Mouse (Mus musculus): ENCODE data around the gene Gnb1l. TPM values are rescaled to one million over a fixed set of nuclear protein-coding genes. Genes with fewer than 3 reads are reported as not detected.

The Gnb1l gene
- polyA plus RNA-seq, 1 experiment from 2014 or later: 5.1 TPM

DNA sequence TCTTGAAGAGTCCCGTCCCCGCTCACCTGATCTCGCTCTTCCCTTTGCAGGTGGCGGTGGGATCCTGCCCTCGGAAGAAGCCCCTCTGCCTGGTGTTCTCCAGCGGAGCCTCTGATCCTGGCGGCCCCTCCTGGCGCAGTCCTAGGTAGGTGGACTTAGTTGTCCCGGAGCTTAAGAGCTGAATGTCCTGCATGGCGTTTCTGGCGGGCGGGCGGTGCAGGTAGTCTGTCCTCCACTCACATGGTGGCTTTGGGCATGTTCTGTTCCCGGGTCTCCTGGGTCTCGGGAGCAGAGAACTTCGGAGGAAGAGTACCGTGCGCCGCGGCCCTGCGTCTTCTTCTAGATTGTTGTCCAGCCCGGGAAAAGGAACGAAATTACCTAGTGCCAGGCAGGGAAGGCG lies 483 bp downstream of the Gnb1l start:
- DNase-seq (no peak), ATAC-seq (peak; percentile 44)
- WGBS (ENCODE audit: insufficient replicate concordance): under 1% methylated on average over 24 of the region's 24 CpGs
- no peaks in the 10 kb centered on the region for H3K9me3 ChIP-seq (ENCODE audit: low read length)
- H3K27ac ChIP-seq (ENCODE audit: low read depth): 0 out of 2 replicates have a peak overlapping the region, but pooled peaks have one; percentile 16
- H3K4me1 ChIP-seq (ENCODE audit: insufficient read depth): peaks cover 10% of the 10 kb centered on the region
- no peaks in the 10 kb centered on the region for H3K27me3 ChIP-seq (ENCODE audit: insufficient read depth, low read length)
- H3K4me2 ChIP-seq (ENCODE audit: low read depth, low read length): peak overlapping the region; percentile 92
- TF ChIP-seq EP300 (IDR thresholded peaks at IDR 0.05; ENCODE audit: low read depth): no peak
- no peak for TF ChIP-seq CTCF (IDR thresholded peaks at IDR 0.05; ENCODE audit: low read depth)
- peak overlapping the region; percentile 67 for H3K4me3 ChIP-seq (ENCODE audit: low read depth, low read length)
- H3K36me3 ChIP-seq (replicated peaks; ENCODE audit: insufficient read depth, low read length): no peaks in the 10 kb centered on the region; the same call in 1 of the 2 replicates
- peak overlapping the region; percentile 76 for H3K9ac ChIP-seq (replicated peaks)

DNA sequence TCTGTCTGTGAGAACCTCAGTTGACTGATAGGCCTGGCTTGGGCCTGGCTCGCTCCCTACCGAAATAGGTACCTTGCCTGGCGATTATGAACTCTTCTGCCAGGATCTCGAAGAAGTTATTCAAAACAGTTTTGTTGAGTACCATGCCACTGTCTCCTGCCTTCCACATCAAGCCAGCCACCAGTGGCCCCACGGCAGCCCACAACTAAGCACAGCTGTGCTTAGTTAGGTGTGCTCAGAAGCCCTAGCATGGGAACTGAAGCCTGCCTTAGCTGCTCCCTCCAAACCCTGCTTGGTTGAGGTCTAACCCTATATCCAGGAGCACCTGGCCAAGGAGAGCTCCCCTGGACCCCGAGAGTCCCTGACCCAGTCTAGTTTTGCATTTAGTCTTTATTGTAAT lies 3.0 kb downstream of the Gnb1l start:
- TF ChIP-seq CTCF (IDR thresholded peaks at IDR 0.05; ENCODE audit: low read depth) (no peak), EP300 (IDR thresholded peaks at IDR 0.05; ENCODE audit: low read depth) (no peak)
- H3K4me3 ChIP-seq (ENCODE audit: low read depth, low read length): no peak overlapping the region
- no peaks in the 10 kb centered on the region for H3K27me3 ChIP-seq (ENCODE audit: insufficient read depth, low read length)
- H3K4me1 ChIP-seq (ENCODE audit: insufficient read depth): peaks cover 10% of the 10 kb centered on the region
- no peak overlapping the region for H3K27ac ChIP-seq (ENCODE audit: low read depth)
- 83% methylated on average over 6 of the region's 6 CpGs for WGBS (ENCODE audit: insufficient replicate concordance)
- ATAC-seq: no peak
- no peaks in the 10 kb centered on the region; the same call in 1 of the 2 replicates for H3K36me3 ChIP-seq (replicated peaks; ENCODE audit: insufficient read depth, low read length)
- no peaks in the 10 kb centered on the region for H3K9me3 ChIP-seq (ENCODE audit: low read length)
- no peak overlapping the region for H3K9ac ChIP-seq (replicated peaks)
- no peak for DNase-seq
- H3K4me2 ChIP-seq (ENCODE audit: low read depth, low read length): no peak overlapping the region

DNA sequence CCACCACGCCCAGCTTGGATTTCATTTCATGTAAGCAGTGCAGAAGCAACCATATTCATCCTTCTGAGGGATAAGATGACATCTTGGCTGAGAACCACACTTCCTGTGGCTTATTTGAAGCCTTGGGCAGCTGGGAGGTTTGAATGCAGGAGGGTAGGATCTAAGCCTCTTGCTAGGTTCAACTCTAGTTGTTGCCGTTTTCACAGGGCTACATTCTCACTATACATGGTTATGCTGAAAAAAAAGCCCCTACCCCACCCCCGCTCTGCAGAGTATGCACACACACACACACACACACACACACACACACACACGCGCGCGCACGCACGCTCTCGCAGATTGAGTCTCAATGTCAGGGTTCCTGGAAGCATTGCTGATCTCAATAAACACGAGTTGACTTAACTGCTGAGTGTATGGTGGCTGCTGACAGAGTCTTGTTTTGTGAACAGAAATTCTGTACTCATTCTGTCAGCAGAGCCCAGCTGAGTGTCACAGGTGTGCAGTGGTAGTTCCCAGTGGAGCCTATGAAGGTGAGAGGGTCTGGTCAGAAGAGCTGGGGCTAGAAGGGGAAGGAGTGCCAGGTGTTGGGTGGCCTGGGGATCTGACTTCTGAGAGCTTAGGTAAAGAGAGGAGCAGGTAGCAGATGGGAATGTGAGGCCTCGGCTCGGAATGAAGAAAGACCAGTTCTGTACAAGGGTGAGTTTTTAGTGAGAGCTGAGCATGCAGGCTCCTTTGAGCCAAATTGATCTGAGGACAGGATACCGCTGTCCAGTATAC lies 5.2 kb downstream of the Gnb1l start:
- Histone ChIP-seq H3K4me2 (ENCODE audit: low read depth, low read length) (no peak overlapping the region), H3K36me3 (replicated peaks; ENCODE audit: insufficient read depth, low read length) (no peaks in the 10 kb centered on the region; the same call in 1 of the 2 replicates), H3K9me3 (ENCODE audit: low read length) (no peaks in the 10 kb centered on the region), H3K27ac (ENCODE audit: low read depth) (no peak overlapping the region), H3K4me1 (ENCODE audit: insufficient read depth) (peaks cover 5% of the 10 kb centered on the region), H3K9ac (replicated peaks) (no peak overlapping the region), H3K4me3 (ENCODE audit: low read depth, low read length) (no peak overlapping the region), H3K27me3 (ENCODE audit: insufficient read depth, low read length) (no peaks in the 10 kb centered on the region)
- TF ChIP-seq EP300 (IDR thresholded peaks at IDR 0.05; ENCODE audit: low read depth) (no peak), CTCF (IDR thresholded peaks at IDR 0.05; ENCODE audit: low read depth) (no peak)
- ATAC-seq (no peak), DNase-seq (no peak)
- 90% methylated on average over 14 of the region's 14 CpGs for WGBS (ENCODE audit: insufficient replicate concordance)

DNA sequence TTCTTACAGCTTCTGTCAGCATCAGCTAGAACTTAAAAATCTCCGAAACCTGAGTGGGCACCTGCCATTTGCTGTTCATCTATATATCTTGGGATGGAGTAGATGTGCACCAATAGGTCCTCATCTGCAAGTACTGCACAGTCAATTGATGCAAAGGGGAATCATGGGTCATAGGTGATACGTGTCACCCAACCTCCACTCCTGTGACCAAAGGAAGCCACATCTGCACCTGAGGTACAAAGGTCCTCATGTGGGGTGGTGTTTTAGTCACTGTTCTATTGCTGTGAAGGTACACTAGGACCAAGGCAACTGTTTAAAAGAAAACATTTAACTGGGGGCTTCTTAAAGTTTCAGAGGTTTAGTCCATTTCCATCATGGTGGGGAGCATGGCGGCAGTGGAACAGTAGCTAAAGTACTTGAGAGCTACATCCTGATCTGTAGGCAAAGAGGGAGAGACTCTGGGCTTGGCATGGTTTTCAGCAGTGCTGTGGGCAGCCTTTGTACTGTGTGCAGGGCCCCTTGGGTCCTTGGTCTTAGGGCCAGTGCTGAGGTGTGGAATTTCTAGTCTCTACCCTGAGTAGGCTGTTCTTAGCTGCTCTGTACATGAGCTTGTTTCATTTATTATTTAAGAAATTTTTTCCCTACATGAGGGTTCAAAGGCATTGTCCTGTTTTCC lies 8.1 kb downstream of the Gnb1l start:
- TF ChIP-seq CTCF (IDR thresholded peaks at IDR 0.05; ENCODE audit: low read depth) (no peak), EP300 (IDR thresholded peaks at IDR 0.05; ENCODE audit: low read depth) (no peak)
- H3K4me3 ChIP-seq (ENCODE audit: low read depth, low read length): no peak overlapping the region
- H3K4me2 ChIP-seq (ENCODE audit: low read depth, low read length): no peak overlapping the region
- ATAC-seq (peak; percentile 62; the same call in 1 of the 2 replicates), DNase-seq (no peak)
- H3K9me3 ChIP-seq (ENCODE audit: low read length): no peaks in the 10 kb centered on the region
- 80% methylated on average over 3 of the region's 3 CpGs for WGBS (ENCODE audit: insufficient replicate concordance)
- H3K36me3 ChIP-seq (replicated peaks; ENCODE audit: insufficient read depth, low read length): no peaks in the 10 kb centered on the region; the same call in 1 of the 2 replicates
- H3K4me1 ChIP-seq (ENCODE audit: insufficient read depth): no peaks in the 10 kb centered on the region
- no peaks in the 10 kb centered on the region for H3K27me3 ChIP-seq (ENCODE audit: insufficient read depth, low read length)
- no peak overlapping the region for H3K27ac ChIP-seq (ENCODE audit: low read depth)
- H3K9ac ChIP-seq (replicated peaks): no peak overlapping the region

DNA sequence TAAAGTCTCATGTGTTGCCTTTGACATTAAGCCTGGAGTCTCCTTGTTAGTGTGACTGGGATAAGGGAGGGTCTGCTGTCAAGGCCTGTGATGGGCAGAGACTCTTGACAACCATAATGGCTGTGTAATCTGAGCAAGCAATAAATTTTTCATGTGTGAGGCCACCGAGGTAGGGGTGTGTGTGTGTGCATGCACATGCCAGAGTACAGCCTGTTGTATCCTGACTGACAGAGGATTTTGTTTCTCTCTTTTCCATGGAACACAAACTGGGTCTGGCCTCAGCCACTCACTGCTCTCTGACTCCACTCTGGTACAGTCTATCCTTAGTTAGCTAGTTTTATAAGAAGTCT lies 8.7 kb downstream of the Gnb1l start:
- no peak for DNase-seq
- no peaks in the 10 kb centered on the region for H3K27me3 ChIP-seq (ENCODE audit: insufficient read depth, low read length)
- no peak overlapping the region for H3K9ac ChIP-seq (replicated peaks)
- no peak overlapping the region for H3K27ac ChIP-seq (ENCODE audit: low read depth)
- H3K4me3 ChIP-seq (ENCODE audit: low read depth, low read length): no peak overlapping the region
- H3K9me3 ChIP-seq (ENCODE audit: low read length): no peaks in the 10 kb centered on the region
- H3K4me2 ChIP-seq (ENCODE audit: low read depth, low read length): no peak overlapping the region
- H3K4me1 ChIP-seq (ENCODE audit: insufficient read depth): no peaks in the 10 kb centered on the region
- WGBS (ENCODE audit: insufficient replicate concordance): 52% methylated on average over 1 of the region's 1 CpGs
- TF ChIP-seq EP300 (IDR thresholded peaks at IDR 0.05; ENCODE audit: low read depth) (no peak), CTCF (IDR thresholded peaks at IDR 0.05; ENCODE audit: low read depth) (no peak)
- H3K36me3 ChIP-seq (replicated peaks; ENCODE audit: insufficient read depth, low read length): no peaks in the 10 kb centered on the region
- no peak for ATAC-seq

DNA sequence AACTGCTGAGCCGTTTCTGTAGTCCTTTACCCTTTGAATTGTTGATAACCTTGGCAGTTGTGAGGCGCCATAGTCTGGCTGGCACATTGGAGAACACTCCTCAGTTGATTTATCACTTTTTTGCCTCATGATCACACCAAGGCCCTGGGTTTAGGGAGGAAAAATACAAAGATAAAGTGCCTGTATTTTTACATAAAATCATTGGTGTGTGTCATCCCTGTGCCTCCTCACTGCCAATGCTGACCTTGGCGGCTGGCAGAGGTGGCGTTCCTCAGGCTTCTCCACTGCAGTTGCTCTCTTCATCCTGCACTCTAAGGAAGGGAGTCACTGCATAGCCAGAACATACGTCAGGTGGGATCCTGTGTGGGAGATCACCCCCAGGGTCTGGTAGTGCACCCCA lies 13.2 kb downstream of the Gnb1l start:
- no peaks in the 10 kb centered on the region for H3K27me3 ChIP-seq (ENCODE audit: insufficient read depth, low read length)
- no peaks in the 10 kb centered on the region for H3K36me3 ChIP-seq (replicated peaks; ENCODE audit: insufficient read depth, low read length)
- TF ChIP-seq CTCF (IDR thresholded peaks at IDR 0.05; ENCODE audit: low read depth): no peak
- no peak for TF ChIP-seq EP300 (IDR thresholded peaks at IDR 0.05; ENCODE audit: low read depth)
- no peak overlapping the region for H3K27ac ChIP-seq (ENCODE audit: low read depth)
- no peak overlapping the region for H3K4me3 ChIP-seq (ENCODE audit: low read depth, low read length)
- H3K4me2 ChIP-seq (ENCODE audit: low read depth, low read length): no peak overlapping the region
- WGBS (ENCODE audit: insufficient replicate concordance): 79% methylated on average over 5 of the region's 5 CpGs
- H3K9me3 ChIP-seq (ENCODE audit: low read length): no peaks in the 10 kb centered on the region
- no peak overlapping the region for H3K9ac ChIP-seq (replicated peaks)
- ATAC-seq: no peak
- DNase-seq: no peak
- H3K4me1 ChIP-seq (ENCODE audit: insufficient read depth): no peaks in the 10 kb centered on the region

Data from liver, postnatal 0 days (tissue).